Mouse (Mus musculus) frontal cortex, postnatal 25 days (tissue): ENCODE measurements around the gene Cdk1.

Experiments used
- DNase-seq, 2 experiments: peaks; one replicate each; pipeline ENCODE4 v3.0.0; 2022; ENCODE audit warnings: low spot score in 2 of 2

Gene Cdk1

DNA sequence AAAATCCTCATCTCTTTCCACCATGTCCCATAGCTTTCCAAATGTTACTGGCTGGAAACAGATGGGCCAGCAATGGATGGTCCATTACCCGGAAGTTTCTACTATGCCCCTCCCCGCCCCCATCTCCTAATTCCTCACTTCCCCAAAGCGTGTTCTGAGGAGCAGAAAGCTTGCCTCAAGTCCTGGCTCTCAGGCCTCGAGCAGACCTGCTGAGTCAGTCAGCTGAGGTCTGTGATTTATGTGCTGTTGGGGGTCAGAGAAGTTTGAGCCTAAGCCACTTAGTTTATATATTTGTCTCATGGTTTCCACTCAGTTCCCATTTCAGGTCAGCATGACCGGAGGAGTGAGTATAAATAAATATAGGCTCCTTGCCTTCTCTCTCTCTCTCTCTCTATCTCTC, 43.6 kb downstream of the Cdk1 start:
- no peak for DNase-seq

DNA sequence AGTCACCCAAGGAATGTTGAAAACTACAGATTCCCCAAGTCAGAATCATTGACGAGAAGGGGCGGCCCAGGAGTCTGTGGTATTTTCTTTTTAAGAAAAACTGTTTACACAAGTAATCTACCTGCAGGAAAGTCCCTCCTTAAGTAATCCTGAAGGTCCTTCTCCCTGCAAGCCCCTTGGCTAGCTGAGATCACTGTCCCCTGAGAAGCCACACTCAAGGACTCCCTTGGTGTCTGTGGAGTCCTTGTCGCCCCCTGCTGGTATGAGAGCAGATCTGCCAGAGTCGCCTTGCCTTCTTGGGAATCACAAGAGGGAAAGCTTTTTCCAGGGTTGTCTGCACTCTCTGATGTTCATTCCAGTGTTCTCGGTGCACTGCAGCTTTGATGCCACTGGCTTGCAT, 45.7 kb downstream of the Cdk1 start:
- DNase-seq = peak; percentile 29 to 34

DNA sequence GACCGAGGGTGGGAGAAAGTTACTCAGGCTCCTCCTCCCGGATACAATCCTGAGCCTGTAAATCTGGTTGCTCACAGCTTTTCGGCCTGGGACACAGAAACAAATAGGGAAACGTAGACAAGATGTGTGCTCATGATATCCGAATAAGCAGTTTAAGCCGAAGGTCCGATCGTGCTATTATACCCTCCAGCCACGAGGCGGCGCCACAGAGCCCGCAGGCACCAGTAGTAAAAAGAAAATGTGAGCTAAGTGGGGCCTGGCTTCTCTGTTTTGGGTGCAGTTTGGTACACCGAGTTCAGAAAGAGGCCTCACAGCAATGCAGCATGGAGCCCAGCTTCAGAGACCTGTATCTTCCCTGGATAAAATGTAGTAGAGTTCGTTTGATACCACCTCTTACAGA, 46.5 kb downstream of the Cdk1 start:
- DNase-seq = peak in 1 of 2 experiments; percentile 13

DNA sequence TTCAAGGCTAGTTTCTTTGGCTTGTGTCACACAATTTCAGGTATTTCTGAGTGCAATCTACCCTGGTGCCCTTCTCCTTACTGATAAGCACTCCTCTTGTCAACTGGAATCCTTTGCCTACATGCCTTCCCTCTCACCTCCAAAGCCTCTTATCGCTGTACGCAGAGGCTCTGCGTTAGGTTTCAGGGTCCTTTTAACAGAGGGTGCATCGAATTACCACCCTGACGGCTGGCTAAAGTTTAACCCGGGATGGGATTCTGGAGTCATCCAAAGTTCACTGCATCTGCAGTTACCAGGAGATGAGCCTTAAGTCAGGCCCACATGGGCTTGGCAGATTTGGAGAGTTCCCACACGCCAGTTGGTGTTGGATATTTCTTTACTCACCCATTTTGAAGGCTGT, 47.1 kb downstream of the Cdk1 start:
- no peak for DNase-seq

DNA sequence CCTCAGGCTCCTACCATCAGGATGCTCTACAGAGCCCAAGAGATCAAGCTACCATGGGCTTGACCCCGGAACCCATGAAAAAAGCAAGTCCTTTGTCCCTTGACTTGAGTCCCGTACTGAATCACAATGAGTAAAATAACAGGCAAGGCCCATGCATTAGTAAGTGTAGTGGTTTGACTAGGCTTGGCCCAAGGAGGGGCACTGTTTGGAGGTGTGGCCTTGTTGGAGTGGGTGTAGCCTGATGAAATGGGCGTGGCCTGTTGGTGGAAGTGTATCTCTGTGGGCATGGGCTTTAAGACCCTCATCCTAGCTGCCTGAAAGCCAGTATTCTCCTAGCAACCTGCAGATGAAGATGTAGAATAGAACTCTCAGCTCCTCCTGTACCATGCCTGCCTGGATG, 47.9 kb downstream of the Cdk1 start:
- no peak for DNase-seq

DNA sequence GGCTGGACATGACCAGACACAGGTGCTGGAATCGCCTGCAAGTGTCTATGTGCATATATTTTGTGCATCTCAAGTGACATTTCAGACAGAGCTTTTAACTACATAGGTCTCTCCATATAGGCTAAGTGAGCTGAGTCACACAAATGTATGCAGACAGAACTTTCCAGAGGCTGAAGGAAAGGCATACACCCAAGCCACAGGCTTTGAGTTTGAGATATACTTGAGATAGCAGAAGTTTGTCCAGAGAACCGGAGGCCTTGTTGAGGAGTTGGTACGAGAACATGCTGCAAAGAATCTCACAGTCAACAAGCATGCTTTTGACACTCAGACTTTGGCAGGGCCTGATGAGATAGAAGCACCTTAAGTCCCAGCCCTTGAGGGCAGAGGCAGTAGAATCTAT, 50.1 kb downstream of the Cdk1 start:
- DNase-seq = no peak

DNA sequence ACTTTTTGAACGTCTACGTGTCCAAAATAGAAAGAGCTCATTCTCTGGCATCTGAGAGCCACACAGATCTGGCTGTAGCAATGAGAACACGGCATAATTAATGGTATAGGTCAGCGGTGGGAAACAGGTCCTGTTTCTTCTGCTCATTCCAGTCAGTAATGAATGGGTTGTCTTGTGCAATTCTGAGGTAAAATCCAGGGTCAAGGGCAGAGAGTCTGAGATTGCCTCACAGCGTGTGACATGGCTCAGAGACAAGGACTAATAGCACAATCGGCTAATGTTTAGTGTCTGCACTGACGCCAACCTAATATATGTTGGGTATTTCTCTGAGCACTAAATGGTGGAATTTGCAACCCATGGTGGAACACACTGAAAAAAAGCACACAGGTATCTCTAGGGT, 52.8 kb downstream of the Cdk1 start:
- no peak for DNase-seq

DNA sequence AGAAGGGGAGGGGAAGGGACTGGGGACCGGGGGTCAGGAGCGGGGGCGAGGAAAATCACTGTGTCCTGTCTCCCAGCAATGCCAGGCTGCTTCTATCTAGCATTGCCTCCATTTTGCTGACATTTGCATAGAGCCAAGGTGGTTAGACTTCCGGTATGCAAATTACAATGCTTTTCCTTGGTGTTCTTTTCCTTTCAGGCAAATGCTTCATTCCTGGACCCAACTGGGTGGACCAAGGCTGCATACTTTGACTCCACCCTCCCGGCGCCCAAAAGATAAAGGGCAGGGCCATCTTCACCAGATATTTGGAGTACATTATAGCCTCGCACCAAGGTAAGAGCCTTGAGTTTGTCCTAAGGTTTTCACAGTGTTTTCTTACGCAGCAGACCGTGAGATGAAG, 56.8 kb downstream of the Cdk1 start:
- no peak for DNase-seq

DNA sequence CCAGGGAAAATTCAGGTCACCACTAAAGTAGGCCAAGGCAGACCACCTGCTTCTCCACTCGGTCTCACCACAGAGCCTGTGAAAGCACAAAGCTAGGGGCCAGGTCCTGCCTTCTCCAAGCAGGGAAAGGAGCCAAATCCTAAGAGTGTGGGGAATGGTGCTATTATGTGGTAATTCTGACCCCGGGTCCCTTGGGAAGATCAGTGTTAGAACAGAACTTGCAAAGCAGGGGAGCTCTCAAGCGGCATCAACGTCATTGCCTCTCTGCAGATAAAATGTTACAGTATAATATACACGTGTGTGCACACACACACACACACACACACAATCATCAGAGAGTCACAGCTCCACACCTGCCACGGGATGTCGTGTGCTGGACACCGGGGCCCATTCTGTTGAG, 62.0 kb downstream of the Cdk1 start:
- no peak for DNase-seq

DNA sequence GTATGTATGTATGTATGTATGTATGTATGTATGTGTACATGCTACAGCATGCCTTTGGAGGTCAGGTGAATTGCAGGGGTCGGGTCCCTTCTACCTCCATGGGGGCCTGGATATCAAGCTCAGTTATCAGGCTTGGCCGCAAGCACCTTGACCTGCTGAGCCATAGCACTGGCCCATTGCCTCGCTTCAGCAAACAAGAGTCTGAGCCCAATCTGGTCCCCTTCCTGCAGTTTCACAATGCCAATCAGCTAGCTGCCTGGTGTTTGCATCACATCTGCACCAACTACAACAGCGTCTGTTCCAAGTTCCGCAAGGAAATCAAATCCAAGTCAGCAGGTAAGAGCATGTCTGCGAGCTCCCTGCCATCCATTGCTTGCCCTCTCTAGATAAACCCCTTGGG, 64.0 kb downstream of the Cdk1 start:
- no peak for DNase-seq

DNA sequence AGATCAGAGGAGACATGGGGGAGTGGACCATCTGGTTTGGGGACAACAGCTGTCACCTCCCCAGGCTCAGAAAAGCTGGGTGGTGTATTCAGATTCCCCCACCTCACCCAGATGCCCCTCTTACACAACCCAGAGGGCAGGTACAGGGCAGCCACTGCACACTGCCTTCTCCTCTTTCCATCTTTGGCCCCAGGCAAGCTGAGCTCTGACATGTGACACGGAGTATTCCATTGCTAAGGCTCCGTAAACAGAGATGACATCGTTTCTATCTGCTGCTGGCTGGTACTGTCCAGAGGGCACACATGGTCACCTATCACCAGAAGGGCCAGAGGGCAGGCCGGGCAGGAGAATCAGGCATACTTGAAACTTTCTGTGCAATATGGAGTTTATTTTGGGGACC, 64.7 kb downstream of the Cdk1 start:
- no peak for DNase-seq

DNA sequence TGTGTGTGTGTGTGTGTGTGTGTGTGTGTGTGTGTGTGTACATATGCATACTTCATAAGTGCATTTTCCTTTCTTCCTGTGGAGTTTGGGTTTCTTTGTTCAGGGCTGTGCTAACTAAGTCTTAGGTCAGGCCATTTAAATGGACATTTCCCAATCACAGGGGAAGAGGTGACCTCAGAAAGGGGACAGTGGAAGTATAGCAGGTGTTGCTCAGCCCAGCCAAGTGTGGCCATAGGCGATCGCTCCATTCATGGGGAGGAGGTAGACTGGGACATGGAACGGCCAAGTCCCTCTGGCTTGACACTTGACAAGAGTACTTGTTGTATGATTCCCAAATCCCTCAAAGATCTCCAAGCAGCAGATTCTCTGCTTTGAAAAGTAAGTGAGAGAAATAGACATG, 65.8 kb downstream of the Cdk1 start:
- DNase-seq = no peak
